Mouse (Mus musculus) neural tube, embryonic 10.5 days (tissue): ENCODE measurements around the gene Serp2.
"Not testable (repeated sequence)": the region's sequence is repeated elsewhere in the genome, so short reads cannot be mapped to it uniquely, and the experiment has no call there.

Source experiments
- DNase-seq: peaks from one replicate; pipeline ENCODE4 v3.0.0-alpha.2; 2017; ENCODE audit warnings: low spot score; ENCODE audit errors: extremely low spot score

Gene Serp2

DNA sequence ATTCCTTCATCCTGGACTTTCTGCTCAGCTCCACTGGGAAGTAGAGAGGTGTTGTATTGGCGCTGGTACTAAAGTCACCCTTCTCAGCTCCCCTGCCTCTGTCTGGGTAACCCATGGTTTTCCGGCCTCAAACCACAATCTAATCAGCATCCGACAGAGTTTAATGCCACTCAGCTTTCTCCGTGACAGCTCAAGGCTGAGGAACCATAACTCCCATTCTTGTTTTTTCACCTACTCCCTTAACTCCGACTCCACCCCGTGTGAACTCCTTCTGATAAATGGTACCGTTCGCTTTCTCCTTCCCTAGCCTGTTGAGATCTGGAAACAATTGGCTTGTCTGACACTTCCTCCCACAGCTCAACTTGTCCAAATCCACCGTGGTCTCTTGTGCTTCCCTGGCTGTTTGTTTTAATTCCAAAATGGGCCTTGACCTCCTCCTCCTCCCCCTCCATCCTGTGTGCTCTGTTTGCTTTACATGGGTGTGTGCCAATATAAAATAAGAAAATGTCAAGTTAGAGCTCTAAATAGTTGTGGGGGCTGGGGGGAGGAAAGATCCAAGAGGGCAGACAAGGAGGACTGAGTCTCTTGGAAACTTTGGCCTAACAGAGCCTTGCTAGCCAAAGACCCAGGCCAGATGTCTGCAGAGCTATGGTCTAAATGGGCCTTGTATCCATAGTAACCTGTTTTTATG lies 12.7 kb upstream of the Serp2 start:
- peak; percentile 18 for DNase-seq

DNA sequence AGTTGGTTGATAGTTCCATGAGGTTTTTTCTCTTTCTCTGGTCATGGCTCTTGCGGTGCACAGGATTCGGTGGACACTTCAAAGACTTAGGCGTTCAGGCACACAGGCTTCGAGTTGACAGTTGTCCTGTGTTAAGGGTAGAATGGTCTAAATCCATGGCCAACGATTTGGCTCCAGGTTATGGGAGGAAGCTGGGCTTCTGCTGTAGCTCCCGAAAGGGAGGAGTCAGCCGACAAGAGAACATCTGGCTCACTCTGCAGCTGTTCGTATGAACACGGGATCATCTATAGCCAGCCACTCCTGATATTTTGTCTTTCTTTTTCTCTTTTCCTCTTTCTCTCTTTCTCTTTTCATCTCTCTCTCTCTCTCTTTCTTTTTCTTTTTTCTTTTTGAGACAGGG lies 11.9 kb upstream of the Serp2 start:
- no peak for DNase-seq

DNA sequence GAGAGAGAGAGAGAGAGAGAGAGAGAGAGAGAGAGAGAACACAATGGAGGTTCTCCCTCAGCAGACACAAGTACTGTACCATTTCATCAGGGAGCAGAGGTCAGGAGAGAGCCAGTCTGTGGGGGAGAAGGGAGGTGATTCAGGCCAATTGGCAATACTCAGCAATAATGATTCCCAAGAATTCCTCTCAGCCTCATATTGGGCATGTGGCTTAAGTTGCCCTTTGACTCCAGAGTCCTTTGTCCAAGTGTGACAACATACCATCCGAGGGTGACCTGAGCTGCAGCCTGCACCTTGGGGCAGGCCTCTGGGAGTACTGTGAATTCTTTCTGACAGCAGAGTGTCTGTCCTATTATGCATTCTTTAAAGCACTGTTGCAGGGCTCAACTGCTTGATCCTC lies 10.6 kb upstream of the Serp2 start:
- no peak for DNase-seq

DNA sequence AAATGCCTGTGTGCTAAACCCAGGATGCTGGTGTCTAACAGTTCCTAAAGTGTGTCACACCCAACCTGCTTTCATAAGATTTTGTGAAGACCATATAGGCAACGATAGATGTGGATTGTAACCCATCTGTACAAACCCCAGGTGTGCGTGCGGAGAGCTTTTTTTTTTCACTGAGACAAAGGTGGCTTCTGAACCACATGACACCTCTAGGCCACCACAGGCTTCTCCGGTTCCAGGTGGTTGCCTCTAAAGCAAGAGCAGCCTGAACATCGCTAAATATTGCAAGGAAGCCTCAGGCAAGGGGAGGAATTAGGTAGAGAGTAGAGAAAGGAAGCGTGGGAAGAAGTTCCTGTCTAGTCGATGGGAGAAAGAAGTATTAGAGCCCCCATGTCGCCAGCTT lies 10.0 kb upstream of the Serp2 start:
- no peak for DNase-seq

DNA sequence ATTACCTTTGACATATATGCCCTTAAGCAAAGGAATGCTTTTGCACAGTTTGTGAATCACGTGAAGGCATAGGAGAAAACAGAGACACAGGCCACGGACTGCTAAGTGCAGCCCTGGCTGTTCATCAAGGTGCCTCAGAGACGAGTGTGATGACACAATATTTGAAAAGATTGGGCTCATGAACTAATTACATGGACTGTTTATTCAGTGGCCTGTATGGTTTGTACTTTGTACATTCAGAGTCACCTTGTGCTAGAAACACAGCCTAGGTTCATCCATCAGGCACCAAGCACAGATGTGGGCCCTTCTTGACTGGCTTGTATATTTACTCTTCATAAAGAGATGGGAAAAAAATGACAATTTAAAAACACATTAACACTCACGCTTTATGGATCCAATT lies 9.5 kb upstream of the Serp2 start:
- DNase-seq: no peak

DNA sequence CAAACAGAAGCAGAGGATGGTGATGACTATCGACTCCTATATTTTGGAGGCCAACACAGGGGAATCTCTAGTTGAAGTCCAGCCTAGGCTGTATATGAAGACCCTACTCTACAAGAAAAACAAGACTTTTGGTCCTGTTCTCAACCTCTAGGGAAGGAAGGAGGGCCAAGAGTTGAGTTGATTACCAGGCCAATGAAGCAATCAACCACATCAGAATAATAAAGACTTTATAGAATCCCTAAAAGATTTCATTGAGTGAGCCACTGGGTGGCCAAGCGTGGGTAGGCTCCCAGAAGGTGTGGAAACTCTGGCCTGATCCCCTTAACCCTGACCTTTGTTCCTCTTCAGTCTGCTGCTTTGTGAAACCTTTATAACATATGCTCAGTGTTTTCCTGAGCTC lies 2.5 kb upstream of the Serp2 start:
- no peak for DNase-seq

DNA sequence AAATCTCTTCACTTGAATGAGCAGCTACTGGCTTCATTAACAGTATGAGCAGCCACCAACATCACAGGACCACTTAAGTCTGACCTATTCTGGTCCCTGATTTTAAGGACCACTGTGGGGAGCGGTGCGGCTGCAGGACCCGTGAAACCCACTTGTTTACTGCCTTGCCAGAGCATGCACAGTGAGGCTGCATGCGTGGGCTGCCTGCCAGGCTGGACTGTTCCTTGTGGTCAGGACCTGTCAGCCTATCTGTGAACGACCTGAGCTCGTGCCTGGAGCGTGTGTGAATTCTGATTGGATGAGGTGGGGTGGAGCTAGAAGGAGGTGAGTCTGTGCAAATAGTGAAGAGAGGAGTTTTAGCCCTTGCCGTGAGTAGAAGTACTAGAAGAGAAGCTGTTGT lies 1.5 kb upstream of the Serp2 start:
- not testable (repeated sequence) for DNase-seq

DNA sequence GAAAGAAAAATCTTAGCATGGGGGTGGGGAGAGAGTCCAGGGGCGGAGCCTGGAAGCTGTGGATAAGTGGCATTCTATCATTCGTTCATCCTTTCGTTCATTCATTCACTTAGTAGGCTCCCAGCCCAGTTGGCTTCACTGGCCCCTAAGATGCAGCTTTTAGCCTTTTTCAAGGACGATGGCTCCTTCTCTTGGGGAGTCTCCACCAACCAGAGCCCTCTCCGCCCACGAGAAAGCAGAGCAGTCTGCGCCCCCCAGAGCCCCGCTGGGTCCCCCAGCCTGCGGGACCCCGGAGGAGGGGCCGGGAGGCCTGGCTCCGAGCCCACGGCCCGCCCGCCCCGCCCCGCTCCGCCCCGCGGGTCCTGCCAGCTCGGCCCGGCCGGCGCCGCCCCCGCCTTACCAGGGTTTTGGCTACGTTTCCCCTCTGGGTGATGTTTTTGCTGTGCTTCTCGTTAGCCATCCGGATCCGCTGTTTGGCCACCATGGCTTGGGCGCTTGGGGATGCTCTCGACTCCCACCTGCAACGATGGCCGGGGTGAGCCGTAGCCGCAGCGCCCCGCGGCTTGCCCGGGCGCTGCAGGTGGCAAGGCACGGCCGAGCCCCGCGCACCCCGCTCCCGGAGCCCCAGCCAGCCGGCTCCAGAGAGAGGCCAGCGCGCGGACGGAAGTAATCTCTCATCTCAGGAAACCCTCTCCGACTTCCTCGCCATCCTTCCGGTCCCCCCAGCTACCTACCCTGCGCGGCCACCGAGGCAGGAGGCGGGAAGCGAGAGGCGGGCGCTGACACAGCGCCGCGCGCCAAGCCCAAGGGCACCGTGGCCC lies 448 bp downstream of the Serp2 start:
- peak; percentile 69 for DNase-seq

DNA sequence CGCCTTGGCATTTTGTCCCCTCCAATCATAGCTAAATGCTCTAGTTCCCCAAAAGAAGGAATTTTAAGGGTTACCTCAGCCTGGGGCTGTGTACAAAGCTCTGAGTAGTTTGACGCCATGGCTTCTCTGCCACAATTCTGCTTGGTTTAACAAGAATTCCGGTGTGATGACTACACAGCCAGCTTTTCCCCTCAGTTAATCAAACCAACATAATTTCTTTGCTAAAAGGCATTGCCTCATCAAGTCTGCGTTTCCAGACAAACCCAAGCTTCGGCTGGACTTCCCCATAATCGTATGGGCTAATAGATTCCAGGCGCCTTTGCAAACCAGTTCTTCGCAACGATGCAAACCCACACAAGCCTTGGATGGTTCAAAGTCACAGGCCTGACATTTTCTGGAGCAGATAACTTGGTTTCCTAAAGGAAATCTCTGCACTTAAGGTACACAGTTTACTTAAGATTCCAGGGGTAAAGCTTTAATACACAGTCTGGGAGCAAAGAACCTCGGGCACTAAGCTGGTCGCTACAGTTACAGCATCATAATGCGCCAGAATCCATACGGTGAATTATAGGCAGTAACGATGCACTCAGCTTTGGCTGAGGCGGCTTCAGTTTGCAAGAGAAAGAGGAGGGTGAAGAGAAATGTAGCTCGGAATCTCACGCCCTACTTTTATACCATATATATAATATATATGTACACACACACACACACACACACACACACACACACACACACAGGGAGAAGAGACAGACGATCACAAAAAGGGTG lies 1.2 kb downstream of the Serp2 start:
- DNase-seq: no peak

DNA sequence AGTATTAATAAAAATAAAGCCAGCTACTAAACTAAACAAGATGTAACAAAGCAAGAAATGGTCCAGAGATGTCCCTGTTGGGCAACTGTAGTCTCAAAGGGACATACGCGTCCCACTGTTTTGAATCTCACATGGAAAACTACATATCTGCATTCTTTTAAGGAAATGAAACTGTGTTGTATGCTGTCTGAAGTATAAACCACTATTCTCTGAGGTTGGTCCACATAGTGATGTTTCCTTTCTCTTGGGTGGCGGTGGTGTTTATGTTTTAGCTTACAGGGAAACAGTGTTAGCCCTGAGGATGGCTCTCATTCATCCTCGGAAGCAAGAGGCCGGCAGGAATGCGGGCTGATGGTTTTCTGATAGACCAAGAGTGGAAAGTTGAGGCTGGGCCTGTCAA lies 12.6 kb downstream of the Serp2 start:
- no peak for DNase-seq

DNA sequence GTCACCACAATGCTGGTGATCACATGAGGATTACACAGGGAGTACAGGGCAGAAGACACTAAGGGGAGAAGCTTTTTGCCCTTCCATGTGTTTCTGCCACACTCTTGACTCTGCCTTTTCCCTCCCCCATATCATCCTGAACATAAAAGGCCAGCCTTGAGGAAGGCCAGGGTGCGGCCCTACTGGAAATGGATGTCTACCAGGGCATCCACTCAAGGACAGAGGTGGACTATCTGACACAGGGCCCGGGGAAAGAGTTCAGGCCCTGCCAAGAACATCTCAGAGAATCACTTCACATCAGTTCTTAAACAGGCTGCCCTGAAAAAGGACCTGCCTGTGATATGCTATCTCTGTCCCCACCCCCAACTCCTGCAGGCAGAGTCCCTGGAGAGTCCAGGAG lies 15.3 kb downstream of the Serp2 start:
- no peak for DNase-seq

DNA sequence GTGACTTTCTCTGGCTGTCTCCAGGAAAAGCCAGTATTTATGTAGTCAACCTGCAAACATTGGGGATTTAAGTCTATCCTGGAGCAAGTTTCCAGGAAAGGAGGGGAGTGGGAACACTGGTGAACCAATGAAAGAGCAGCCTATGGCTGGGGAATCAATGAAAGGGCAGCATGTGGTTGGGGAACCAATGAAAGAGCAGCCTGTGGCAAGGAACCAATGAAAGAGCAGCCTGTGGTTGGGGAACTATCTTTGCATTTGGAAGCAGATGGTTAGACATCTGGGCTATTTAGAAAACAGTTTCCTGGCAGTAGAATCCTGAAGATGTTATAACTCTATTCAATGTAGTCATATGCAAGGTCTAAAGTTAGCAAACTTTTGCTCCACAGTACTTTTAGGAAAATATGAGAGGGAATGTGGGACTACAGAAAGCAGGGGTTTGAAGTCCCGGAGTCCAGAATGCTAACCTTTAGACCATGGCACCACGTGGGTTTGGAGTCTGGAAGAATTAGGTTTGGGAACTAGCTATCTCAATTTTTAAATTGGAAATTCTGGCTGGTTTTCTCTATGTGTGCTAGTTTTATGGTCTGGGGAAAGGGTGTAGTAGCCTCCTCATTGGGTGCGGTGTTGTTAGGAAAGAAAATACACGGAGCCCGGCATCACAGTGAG lies 16.6 kb downstream of the Serp2 start:
- DNase-seq: no peak

DNA sequence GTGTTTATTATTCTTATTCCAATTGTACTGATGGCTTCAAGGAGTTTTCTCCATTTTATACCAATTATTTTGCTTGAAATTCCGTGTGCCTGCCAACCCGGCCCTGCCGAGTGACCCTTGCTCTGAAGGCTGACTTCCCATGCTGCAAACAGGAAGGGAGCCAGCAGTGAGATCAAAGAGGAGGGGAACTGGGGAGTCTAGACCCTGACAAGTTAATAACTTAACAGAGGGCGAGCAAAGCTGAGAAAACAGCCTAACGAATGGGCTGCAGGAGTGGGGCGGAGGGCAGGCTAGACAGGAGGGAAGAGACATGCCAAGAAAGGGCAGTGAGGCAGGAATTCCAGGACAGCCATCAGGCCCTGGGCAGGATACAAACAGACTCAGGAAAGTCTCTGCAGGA lies 19.8 kb downstream of the Serp2 start:
- DNase-seq: peak; percentile 48

DNA sequence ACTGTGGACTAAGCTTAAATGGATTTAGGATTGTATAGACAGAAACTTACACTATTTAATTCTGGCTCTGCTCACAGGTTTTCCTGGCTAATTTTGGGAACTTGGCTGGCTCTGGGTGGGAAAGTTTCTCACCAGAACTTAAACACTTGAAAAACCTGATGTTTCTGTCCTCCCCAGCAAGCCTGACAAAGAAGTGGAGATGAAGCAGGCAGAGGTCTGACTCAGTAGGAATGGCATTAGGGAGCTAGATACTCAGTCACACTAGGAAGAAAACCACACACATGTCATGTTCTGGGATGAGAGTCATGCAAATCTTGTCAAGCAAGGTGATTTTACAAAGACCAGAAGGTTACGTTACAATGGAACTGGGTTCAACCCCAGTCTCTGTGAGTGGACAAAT lies 21.6 kb downstream of the Serp2 start:
- DNase-seq: no peak

DNA sequence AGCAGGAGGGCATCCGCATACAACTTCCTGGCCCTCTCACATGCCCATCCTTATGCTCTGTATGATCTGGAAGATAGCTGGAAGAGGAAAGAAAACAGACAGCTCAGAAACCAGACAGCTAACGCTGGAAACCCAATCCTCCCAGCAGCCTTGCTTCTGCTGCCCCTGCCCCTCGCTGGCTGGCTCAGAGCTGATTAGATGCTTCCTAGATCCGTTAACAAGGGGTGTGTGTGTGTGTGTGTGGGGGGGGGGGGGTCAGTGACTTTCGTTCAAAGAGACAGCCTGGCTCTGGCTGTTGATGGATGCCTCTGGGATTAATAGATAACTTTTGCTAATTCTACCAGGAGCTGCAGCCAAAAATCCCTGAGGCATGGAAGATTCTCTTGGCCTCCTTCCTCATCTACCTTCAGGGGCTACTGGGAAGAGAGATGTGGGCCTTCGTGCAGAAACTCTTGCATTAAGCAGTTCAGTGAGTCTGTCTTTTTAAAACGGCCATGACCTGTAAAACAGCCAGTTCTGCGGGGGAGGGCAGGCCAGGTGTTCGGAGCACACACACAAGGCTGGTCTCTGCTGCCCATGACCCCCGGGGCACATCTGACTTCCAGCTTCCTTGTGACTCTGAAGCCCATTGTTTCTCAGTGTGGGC lies 23.4 kb downstream of the Serp2 start:
- DNase-seq: peak; percentile 47

DNA sequence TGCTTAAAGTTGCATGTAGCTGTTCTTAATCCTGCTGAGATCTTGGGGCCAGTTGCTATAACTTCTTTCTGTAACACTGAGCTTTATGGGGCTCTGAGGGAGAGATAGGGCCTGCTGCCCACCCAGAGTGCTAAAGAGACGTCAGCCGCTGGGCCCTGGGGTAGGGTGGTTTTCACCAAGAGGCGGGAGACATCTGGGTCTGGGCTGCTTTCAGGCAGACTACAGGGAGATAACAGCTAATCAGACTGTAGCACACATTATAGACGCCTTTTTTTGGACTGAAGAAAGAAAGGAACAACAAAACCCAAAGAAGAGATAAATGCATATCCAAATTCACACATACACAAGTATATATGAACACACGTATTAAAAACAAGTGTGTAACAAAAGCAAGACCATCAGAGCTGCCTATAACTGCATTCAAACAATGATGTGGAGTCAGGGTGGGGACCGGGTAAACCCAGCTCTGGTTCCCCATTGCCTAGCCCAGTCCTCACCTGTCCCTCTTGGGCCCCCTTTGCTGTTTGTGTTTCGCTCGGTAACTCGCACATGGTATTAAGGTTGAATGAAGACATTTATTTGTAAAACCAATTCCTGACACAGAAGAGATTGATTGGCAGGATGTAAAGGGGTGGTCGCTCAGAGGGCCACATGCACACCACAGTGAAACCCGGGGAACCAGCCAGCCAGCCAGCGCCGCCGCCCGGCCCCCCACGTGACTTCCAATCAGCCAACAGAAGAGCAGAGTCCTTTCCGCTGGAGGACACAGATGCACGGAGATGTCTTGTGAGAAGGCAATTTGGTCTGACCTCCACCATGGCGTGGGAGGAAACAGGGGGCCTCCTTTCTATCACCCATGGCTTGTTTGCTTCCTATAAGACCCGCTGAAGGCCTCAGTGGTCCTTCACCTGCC lies 24.2 kb downstream of the Serp2 start:
- DNase-seq: peak; percentile 79

DNA sequence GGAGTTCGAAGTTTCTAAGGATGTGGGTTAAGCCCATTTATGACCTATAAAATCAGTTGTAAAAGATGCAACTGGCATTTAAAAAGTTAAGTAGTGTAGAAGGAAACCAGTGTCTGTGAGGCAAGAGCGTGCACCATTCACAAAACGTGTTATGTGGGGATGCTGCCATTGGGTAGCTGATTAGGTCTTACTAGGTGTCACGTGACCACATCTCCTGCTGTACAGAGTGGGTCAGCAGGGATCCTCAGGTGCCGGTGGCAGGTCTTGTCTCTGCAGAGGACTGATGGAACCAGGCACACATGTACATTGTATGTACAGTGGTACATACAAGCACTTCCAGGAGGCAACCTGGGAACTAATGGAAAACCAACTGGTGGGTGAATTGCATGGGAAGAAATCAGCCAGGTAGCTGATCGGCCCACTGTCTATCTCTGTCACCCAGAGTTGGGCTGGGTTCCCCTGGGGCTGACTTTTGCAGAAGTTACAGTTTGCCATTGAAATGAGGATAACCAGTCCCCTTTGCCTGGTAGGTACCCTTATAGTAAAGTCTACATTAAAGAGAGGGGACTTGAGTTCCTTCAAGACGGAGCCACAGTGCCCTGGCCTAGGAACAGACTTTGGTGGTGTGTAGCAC lies 25.5 kb downstream of the Serp2 start:
- DNase-seq: no peak

DNA sequence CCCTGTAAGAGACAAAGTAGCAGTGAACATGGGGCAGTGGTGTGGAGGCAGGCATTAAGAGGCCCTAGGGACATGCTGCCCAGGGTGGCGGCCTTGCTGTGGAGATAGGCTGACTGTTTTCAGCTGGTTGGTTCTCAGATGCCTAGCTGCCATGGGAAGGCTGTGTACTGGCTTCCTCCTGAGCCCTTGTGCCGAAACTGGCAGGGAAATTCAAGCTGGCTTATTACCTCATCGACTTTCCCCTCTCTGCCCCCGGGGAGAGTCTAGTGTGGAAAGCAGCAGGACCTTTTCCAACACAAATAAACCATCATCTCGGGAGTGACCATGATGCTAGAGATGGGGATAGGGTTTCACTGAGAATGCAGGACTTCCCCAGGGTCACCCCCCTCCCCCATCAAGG lies 28.0 kb downstream of the Serp2 start:
- DNase-seq: no peak

DNA sequence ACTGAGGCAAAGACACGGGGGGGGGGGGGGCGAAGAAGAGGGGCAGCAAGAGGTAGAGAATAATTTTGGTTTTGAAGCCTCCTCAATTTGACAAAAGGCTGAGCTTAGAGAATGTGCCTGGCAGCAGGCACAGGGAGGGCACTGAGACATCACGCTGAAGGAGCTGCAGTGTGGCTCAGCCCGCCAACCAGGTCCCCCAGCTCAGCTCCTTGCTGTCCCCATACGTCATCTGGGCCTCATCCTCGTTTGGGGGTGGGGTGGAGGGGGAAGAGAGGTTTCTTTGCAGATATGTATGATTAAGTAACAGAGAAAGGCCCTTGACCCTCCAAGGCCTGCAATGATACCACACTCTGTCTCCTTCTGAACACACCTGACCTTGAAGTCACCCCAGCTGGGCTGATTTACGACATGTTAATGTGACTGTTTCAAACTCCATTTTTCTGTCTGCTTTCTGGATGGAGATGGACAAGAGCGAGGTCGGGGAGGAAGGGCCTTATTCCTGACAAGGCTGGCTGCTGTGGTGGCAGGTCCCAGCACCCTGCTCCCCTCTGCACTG lies 28.9 kb downstream of the Serp2 start:
- DNase-seq: peak; percentile 42
